ENCODE assay signal across 14 mouse cellular contexts in genomic region chr13:104594820-104595351, GRCm38 (mm10).
"Had no signal": no experiment of that assay in that cellular context is flagged by ENCODE, and none has a peak within 500 bp of the region (broad histone marks: within the 10 kb centered on the region; RNA-seq: fewer than 3 reads in every experiment).

No protein-coding gene starts in this region.

- DNase-seq: kidney, adult 2 months; kidney, postnatal 14 days; layer of hippocampus, postnatal 36 days; lung, embryonic 14.5 days; lung, postnatal 10 days; lung, postnatal 4 days; right cerebral cortex, adult 18-20 months; right cerebral cortex, postnatal 25 days had no signal

- H3K27ac ChIP-seq: kidney, embryonic 15.5 days; limb, embryonic 15.5 days; liver, embryonic 12.5 days; midbrain, embryonic 10.5 days; stomach, postnatal 0 days had no signal

- H3K4me1 ChIP-seq: liver, embryonic 12.5 days had no signal

- H3K27me3 ChIP-seq: kidney, embryonic 15.5 days; limb, embryonic 15.5 days; liver, embryonic 12.5 days had no signal

- H3K4me2 ChIP-seq: kidney, embryonic 15.5 days; limb, embryonic 15.5 days; liver, embryonic 12.5 days; lung, embryonic 14.5 days had no signal

- ATAC-seq: intestine, embryonic 16.5 days; liver, embryonic 12.5 days had no signal

- H3K9ac ChIP-seq: kidney, embryonic 15.5 days; limb, embryonic 15.5 days; liver, embryonic 12.5 days; lung, embryonic 14.5 days had no signal

- H3K36me3 ChIP-seq: kidney, embryonic 15.5 days; limb, embryonic 15.5 days; liver, embryonic 12.5 days; midbrain, embryonic 10.5 days had no signal

- H3K4me3 ChIP-seq: kidney, embryonic 15.5 days; limb, embryonic 15.5 days; liver, embryonic 12.5 days; midbrain, embryonic 10.5 days had no signal

- H3K9me3 ChIP-seq: kidney, embryonic 15.5 days; limb, embryonic 15.5 days; liver, embryonic 12.5 days; midbrain, embryonic 10.5 days had no signal
